Comparison of ENCODE assay signal across 7 mouse cellular contexts in genomic region chr3:27690030-27690429, GRCm38 (mm10). TPM values are rescaled to one million over a fixed set of nuclear protein-coding genes. Genes with fewer than 3 reads are reported as not detected.
DNase-seq lines count a peak whose midpoint lies in the region; ATAC-seq lines count a peak whose summit lies in the region.

No protein-coding gene starts in this region.

- H3K36me3 ChIP-seq in neural tube, embryonic 13.5 days: no peaks in the 10 kb centered on the region
- H3K36me3 ChIP-seq in heart, embryonic 10.5 days: peaks cover 9% of the 10 kb centered on the region; the same call in 1 of the 2 replicates
- H3K36me3 ChIP-seq in megakaryocyte, embryonic 14.5 days (replicated peaks; ENCODE audit: low read length): no peaks in the 10 kb centered on the region

- 72% methylated on average over 6 of the region's 6 CpGs for WGBS in neural tube, embryonic 13.5 days
- WGBS in heart, embryonic 10.5 days: 64% methylated on average over 6 of the region's 6 CpGs

- H3K4me2 ChIP-seq in neural tube, embryonic 13.5 days: no peak overlapping the region

- H3K27ac ChIP-seq in neural tube, embryonic 13.5 days (replicated peaks): 0 out of 2 replicates have a peak overlapping the region, but pooled peaks have one; percentile 46
- H3K27ac ChIP-seq in heart, embryonic 10.5 days: peak overlapping the region; percentile 60; the same call in 1 of the 2 replicates

- DNase-seq in neural tube, embryonic 10.5 days (ENCODE audit: extremely low spot score, low spot score): no peak
- DNase-seq in brain, adult 2 months (ENCODE audit: low read depth, low spot score): peak; percentile 67
- DNase-seq in heart, embryonic 10.5 days (ENCODE audit: low spot score): no peak
- DNase-seq in kidney, postnatal 10 days: peak; percentile 91
- no peak for DNase-seq in thymus, adult 18-20 months

- no peaks in the 10 kb centered on the region for H3K27me3 ChIP-seq in neural tube, embryonic 13.5 days
- no peaks in the 10 kb centered on the region for H3K27me3 ChIP-seq in heart, embryonic 10.5 days (ENCODE audit: insufficient read depth, poor library complexity, severe bottlenecking)
- no peaks in the 10 kb centered on the region for H3K27me3 ChIP-seq in megakaryocyte, embryonic 14.5 days (replicated peaks)

- no peaks in the 10 kb centered on the region for H3K9me3 ChIP-seq in neural tube, embryonic 13.5 days
- H3K9me3 ChIP-seq in heart, embryonic 10.5 days: no peaks in the 10 kb centered on the region
- peaks cover 8% of the 10 kb centered on the region; the same call in 1 of the 2 replicates for H3K9me3 ChIP-seq in megakaryocyte, embryonic 14.5 days

- H3K4me3 ChIP-seq in neural tube, embryonic 13.5 days: no peak overlapping the region
- H3K4me3 ChIP-seq in heart, embryonic 10.5 days: no peak overlapping the region
- peak overlapping the region; percentile 2 for H3K4me3 ChIP-seq in megakaryocyte, embryonic 14.5 days (replicated peaks)

- H3K9ac ChIP-seq in neural tube, embryonic 13.5 days: no peak overlapping the region

- no peak for ATAC-seq in neural tube, embryonic 13.5 days (ENCODE audit: low read depth)

- H3K4me1 ChIP-seq in neural tube, embryonic 13.5 days (replicated peaks): peaks cover 30% of the 10 kb centered on the region
- peaks cover 48% of the 10 kb centered on the region for H3K4me1 ChIP-seq in heart, embryonic 10.5 days
- H3K4me1 ChIP-seq in megakaryocyte, embryonic 14.5 days: no peaks in the 10 kb centered on the region

RNA-seq across cellular contexts. Expression of gene Fndc3b, which starts 21.1 kb away (rescaled TPM):
- 10.1 and 11.7 TPM in 2 replicates for polyA plus RNA-seq in neural tube, embryonic 13.5 days (2015; fragmentation: Nextera tagmentation; extraction: Ambion mirVana)
- polyA plus RNA-seq in heart, embryonic 10.5 days (2016; fragmentation: Nextera tagmentation; extraction: Ambion mirVana): 21.9 and 26.0 TPM in 2 replicates
- polyA plus RNA-seq in megakaryocyte, embryonic 14.5 days (2012; ENCODE audit: insufficient read depth, low replicate concordance): 0.78 TPM in 1 of 2 replicates, not detected in the other

Comparison
In these comparisons a context has a peak if more than half of its experiments do, and no peak if none do; other contexts are left out.
1. DNase-seq: peak in brain, adult 2 months (single experiment) and kidney, postnatal 10 days (single experiment); none in neural tube, embryonic 10.5 days (single experiment), heart, embryonic 10.5 days (single experiment) and thymus, adult 18-20 months (0 of 2).